Mouse (Mus musculus) adrenal gland, adult 2 months (tissue): Measurements from ENCODE around the gene Ddx41. TPM values are rescaled to one million over a fixed set of nuclear protein-coding genes. Genes with fewer than 3 reads are reported as not detected.

Source experiments
- microRNA-seq, 2 experiments: library from miRNA; unstranded; fragments of <30 nt; microRNA quantifications; one replicate each; pipeline ENCODE4 v1.2.0; 2021
- polyA plus RNA-seq: library from polyadenylated mRNA; depleted of rRNA; stranded (reverse); fragments of >200 nt; gene quantifications from 2 replicates; pipeline ENCODE4 v1.2.3, GENCODE M21; 2012; rRNA removed
- total RNA-seq, 2 experiments: library from RNA; stranded (reverse); gene quantifications; 2 replicates each; pipeline ENCODE4 v1.2.3; 2021

Ddx41 gene
- total and polyA plus RNA-seq, 3 experiments, result 44.6 to 56.6 (median 53.4) TPM

Small RNA genes lying within 50 kb of the gene (microRNA-seq; reads per million reads assigned to microRNA genes)
- gene Mir6945, result 0 reads per million in 2 experiments

Other genes with a start within 250 kb of the Ddx41 start
- gene Prelid1, start 216.2 kb downstream of the Ddx41 start, total RNA-seq, result 100 to 1,000 TPM; 160 to 164 TPM
- 279 and 328 TPM in 2 replicates for gene Prelid1, start 216.2 kb downstream of the Ddx41 start, polyA plus RNA-seq
- 10 to 100 TPM; 39.3 to 70.0 TPM for gene Rab24, start 214.7 kb downstream of the Ddx41 start, total RNA-seq
- gene Rab24, start 214.7 kb downstream of the Ddx41 start, polyA plus RNA-seq, result 91.7 and 105 TPM in 2 replicates
- gene Mxd3, start 206.8 kb downstream of the Ddx41 start, total RNA-seq, result 1 to 10 TPM; 1.2 to 1.7 TPM
- 5.5 and 6.4 TPM in 2 replicates for gene Mxd3, start 206.8 kb downstream of the Ddx41 start, polyA plus RNA-seq
- gene Lman2, start 173.9 kb downstream of the Ddx41 start, total RNA-seq, result 100 to 1,000 TPM; 111 to 119 TPM
- 90.6 and 113 TPM in 2 replicates for gene Lman2, start 173.9 kb downstream of the Ddx41 start, polyA plus RNA-seq
- gene Rgs14, start 166.9 kb downstream of the Ddx41 start, total RNA-seq, result under 1 TPM; 0.55 to 0.86 TPM
- 1.3 and 1.7 TPM in 2 replicates for gene Rgs14, start 166.9 kb downstream of the Ddx41 start, polyA plus RNA-seq
- 1 to 10 TPM in 1 of 2 experiments, not detected in 1; 1.3 TPM for gene Slc34a1, start 138.5 kb downstream of the Ddx41 start, total RNA-seq
- 0.29 TPM in 1 of 2 replicates, not detected in the other for gene Slc34a1, start 138.5 kb downstream of the Ddx41 start, polyA plus RNA-seq
- gene Pfn3, start 121.4 kb downstream of the Ddx41 start, total RNA-seq, result not detected
- gene Pfn3, start 121.4 kb downstream of the Ddx41 start, polyA plus RNA-seq, result not detected in 2 replicates
- 1 to 10 TPM in 1 of 2 experiments, not detected in 1; 1.5 TPM for gene F12, start 109.9 kb downstream of the Ddx41 start, total RNA-seq
- gene F12, start 109.9 kb downstream of the Ddx41 start, polyA plus RNA-seq, result 0.10 and 0.34 TPM in 2 replicates
- gene Grk6, start 91.6 kb downstream of the Ddx41 start, total RNA-seq, result 10 to 100 TPM; 28.4 to 36.5 TPM
- gene Grk6, start 91.6 kb downstream of the Ddx41 start, polyA plus RNA-seq, result 48.5 and 70.5 TPM in 2 replicates
- gene Prr7, start 72.4 kb downstream of the Ddx41 start, total RNA-seq, result 1 to 10 TPM; 1.5 to 4.1 TPM
- 59.0 and 66.3 TPM in 2 replicates for gene Prr7, start 72.4 kb downstream of the Ddx41 start, polyA plus RNA-seq
- 10 to 100 TPM; 12.6 to 25.9 TPM for gene Dbn1, start 48.5 kb downstream of the Ddx41 start, total RNA-seq
- gene Dbn1, start 48.5 kb downstream of the Ddx41 start, polyA plus RNA-seq, result 41.5 and 44.1 TPM in 2 replicates
- gene Pdlim7, start 23.0 kb downstream of the Ddx41 start, total RNA-seq, result 10 to 100 TPM; 15.2 to 19.5 TPM
- 45.2 and 52.4 TPM in 2 replicates for gene Pdlim7, start 23.0 kb downstream of the Ddx41 start, polyA plus RNA-seq
- 1 to 10 TPM; 3.8 to 4.9 TPM for gene Dok3, start 7.4 kb downstream of the Ddx41 start, total RNA-seq
- 11.8 and 13.9 TPM in 2 replicates for gene Dok3, start 7.4 kb downstream of the Ddx41 start, polyA plus RNA-seq
- 10 to 100 TPM; 32.0 to 41.2 TPM for gene Fam193b, start 34.5 kb upstream of the Ddx41 start, total RNA-seq
- gene Fam193b, start 34.5 kb upstream of the Ddx41 start, polyA plus RNA-seq, result 99.6 and 110 TPM in 2 replicates
- gene Tmed9, start 37.1 kb upstream of the Ddx41 start, total RNA-seq, result 100 to 1,000 TPM; 127 to 184 TPM
- gene Tmed9, start 37.1 kb upstream of the Ddx41 start, polyA plus RNA-seq, result 54.9 and 71.9 TPM in 2 replicates
- gene B4galt7, start 63.2 kb upstream of the Ddx41 start, total RNA-seq, result 10 to 100 TPM; 13.0 to 13.7 TPM
- gene B4galt7, start 63.2 kb upstream of the Ddx41 start, polyA plus RNA-seq, result 20.9 and 22.7 TPM in 2 replicates
- 10 to 100 TPM; 30.9 to 32.4 TPM for gene Caml, start 86.3 kb upstream of the Ddx41 start, total RNA-seq
- 12.9 and 13.2 TPM in 2 replicates for gene Caml, start 86.3 kb upstream of the Ddx41 start, polyA plus RNA-seq
- 10 to 100 TPM; 33.6 to 40.4 TPM for gene Ddx46, start 98.4 kb upstream of the Ddx41 start, total RNA-seq
- gene Ddx46, start 98.4 kb upstream of the Ddx41 start, polyA plus RNA-seq, result 6.8 and 9.1 TPM in 2 replicates
- gene B230219D22Rik, start 156.5 kb upstream of the Ddx41 start, total RNA-seq, result 10 to 100 TPM; 51.3 to 61.4 TPM
- gene B230219D22Rik, start 156.5 kb upstream of the Ddx41 start, polyA plus RNA-seq, result 16.5 and 19.5 TPM in 2 replicates
- 10 to 100 TPM; 53.5 to 81.2 TPM for gene Txndc15, start 178.0 kb upstream of the Ddx41 start, total RNA-seq
- 72.3 and 73.9 TPM in 2 replicates for gene Txndc15, start 178.0 kb upstream of the Ddx41 start, polyA plus RNA-seq
- 10 to 100 TPM; 73.8 to 81.6 TPM for gene Pcbd2, start 190.7 kb upstream of the Ddx41 start, total RNA-seq
- gene Pcbd2, start 190.7 kb upstream of the Ddx41 start, polyA plus RNA-seq, result 16.0 and 16.1 TPM in 2 replicates
- under 1 TPM in 1 of 2 experiments, not detected in 1; 0.45 TPM for gene Catsper3, start 247.9 kb upstream of the Ddx41 start, total RNA-seq
- gene Catsper3, start 247.9 kb upstream of the Ddx41 start, polyA plus RNA-seq, result 0.10 and 0.17 TPM in 2 replicates